Mouse (Mus musculus): Measurements from ENCODE around the gene Wdr91.

Wdr91 gene

GRCm38 (mm10) chr6:34862791-34863403 is 47.8 kb downstream of the Wdr91 start, which contains the start of gene Tmem140:
Tmem140 (plus strand) TSS chr6:34863146.
- in situ Hi-C loops (cut with MboI, MseI), result no loop called here

GRCm38 (mm10) chr6:34862381-34862780 is 48.3 kb downstream of the Wdr91 start:
- in situ Hi-C loops (cut with MboI, MseI), result no loop called here

- in situ Hi-C loops (cut with MboI, MseI), result no loop called here
Observed at GRCm38 (mm10) chr6:34861546-34862053, 49.1 kb downstream of the Wdr91 start.

DNA sequence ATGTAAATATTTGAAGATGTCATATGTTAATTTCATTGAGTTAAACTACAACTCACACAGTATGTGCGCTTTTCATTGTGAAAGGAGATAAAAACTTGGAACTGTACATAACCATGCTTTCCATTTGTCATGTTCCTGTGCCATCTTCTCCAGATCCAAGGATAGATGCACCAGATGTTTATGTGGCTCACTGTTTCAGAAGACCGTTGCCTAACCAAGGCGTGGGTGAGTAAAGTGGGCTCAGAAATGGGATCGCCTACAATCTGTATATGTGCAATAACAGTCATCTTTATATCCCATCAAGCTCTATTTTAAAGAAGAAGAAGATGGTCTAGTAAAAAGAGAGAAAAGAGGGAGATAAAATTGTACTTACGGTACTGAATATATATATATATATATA is 78.3 kb downstream of the Wdr91 start:
- in situ Hi-C loops (cut with MboI, MseI), result no loop called here
